Mouse (Mus musculus): ENCODE results near the gene Inka1.

DNA sequence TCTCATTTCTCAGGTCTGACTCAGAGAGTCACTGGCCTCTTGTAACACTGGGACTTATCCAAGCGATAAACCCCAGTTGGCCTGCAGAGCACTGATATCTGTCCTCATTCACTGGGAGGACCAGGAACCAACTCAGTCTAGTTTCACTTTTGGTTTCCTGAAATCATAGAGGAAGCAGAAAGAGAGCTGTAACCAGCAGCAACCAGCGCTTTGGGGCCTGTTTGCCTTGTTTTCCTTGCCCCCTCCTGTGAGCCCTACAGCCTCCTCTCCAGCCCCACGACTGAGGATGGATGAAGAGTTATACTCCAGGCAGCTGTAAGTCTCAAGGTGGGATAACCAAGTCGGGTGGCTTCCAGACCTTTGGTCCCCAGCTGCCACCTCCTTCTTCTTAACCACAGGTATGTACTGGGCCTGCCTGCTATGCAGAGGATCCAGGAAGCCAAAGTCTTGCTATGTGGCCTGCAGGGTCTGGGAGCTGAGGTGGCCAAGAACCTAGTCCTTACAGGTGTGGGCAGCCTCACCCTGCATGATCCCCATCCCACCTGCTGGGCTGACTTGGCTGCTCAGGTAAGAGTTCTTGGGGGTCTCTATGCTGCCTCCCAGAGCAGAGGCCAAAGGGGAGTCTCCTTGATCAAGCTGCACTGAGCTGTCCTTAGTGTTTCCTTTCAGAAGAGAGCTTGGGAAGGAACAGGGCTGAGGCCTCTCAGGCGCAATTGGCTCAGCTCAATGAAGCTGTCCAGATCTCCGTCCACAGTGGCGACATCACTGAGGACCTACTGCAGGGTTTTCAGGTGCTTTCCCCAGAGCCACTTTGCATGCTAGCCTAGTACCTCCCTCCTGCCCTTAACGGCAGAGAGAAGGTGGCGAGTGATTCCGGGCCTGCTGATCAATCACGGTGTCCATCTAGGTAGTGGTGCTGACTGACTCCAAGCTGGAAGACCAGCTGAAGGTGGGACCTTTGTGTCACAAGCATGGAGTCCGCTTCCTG, 10.0 kb downstream of the Inka1 start, which contains the start of gene Uba7:
- TF ChIP-seq CTCF (IDR thresholded peaks at IDR 0.05): no peak
- TF ChIP-seq POLR2A (IDR thresholded peaks at IDR 0.05; ENCODE audit: insufficient read depth, low read depth, low read length): peak; percentile 75; the same call in 1 of the 2 replicates

All from heart, adult 2 months (tissue).